Comparison of ENCODE assay signal across 11 mouse cellular contexts in the genomic region with DNA sequence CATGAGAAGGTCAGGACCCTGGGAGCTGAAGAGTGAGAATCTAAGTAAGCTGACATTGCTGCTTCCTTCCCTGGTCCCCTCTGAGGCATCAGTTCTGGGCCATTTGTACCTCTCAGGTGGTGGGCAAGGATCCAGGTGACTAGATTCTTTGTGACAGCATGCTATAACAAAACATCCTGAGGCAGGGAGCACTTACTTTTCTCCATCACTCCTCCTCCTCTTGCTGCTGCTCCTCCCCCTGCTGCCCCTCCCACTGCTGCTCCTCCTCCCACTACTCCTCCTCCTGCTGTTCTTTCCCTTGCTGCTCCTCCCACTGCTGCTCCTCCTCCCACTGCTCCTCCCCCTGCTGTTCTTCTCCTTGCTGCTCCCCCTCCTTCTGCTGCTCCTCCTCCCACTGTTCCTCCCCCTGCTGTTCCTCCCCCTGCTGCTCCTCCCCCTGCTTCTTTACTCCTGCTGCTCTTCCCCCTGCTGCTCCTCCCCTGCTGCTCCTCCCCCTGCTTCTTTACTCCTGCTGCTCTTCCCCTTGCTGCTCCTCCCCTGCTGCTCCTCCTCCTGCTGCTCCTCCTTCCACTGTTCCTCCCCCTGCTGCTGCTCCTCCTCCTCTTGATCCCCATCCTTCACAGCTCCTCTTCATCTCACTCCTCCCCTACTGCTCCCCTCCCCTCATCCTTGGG. TPM values are rescaled to one million over a fixed set of nuclear protein-coding genes. Genes with fewer than 3 reads are reported as not detected.
DNase-seq lines count a peak whose midpoint lies in the region; ATAC-seq and TF ChIP-seq lines count a peak whose summit lies in the region.
"Had no signal": no experiment of that assay in that cellular context is flagged by ENCODE, and none has a peak within 500 bp of the region (broad histone marks: within the 10 kb centered on the region; RNA-seq: fewer than 3 reads in every experiment).

No protein-coding gene starts in this region.

- H3K27ac ChIP-seq in intestine, embryonic 15.5 days: no peak overlapping the region
- no peak overlapping the region for H3K27ac ChIP-seq in intestine, postnatal 0 days (ENCODE audit: low read depth, low read length)
- H3K27ac ChIP-seq in embryonic facial prominence, embryonic 14.5 days (replicated peaks; ENCODE audit: low read depth, low read length): no peak overlapping the region; the same call in 1 of the 2 replicates
- H3K27ac ChIP-seq in neural tube, embryonic 15.5 days (replicated peaks): no peak overlapping the region
- H3K27ac ChIP-seq in heart, embryonic 11.5 days (ENCODE audit: low read depth, low read length): no peak overlapping the region
- H3K27ac ChIP-seq: embryonic facial prominence, embryonic 12.5 days had no signal

- no peaks in the 10 kb centered on the region for H3K27me3 ChIP-seq in intestine, embryonic 15.5 days (replicated peaks)
- no peaks in the 10 kb centered on the region for H3K27me3 ChIP-seq in intestine, postnatal 0 days (replicated peaks; ENCODE audit: control insufficient read depth, insufficient read depth, low read length)
- no peaks in the 10 kb centered on the region for H3K27me3 ChIP-seq in embryonic facial prominence, embryonic 14.5 days (replicated peaks; ENCODE audit: control insufficient read depth, insufficient read depth, low read length)
- H3K27me3 ChIP-seq in neural tube, embryonic 15.5 days (replicated peaks): no peaks in the 10 kb centered on the region
- peaks cover 17% of the 10 kb centered on the region; the same call in 1 of the 2 replicates for H3K27me3 ChIP-seq in heart, embryonic 11.5 days (ENCODE audit: control insufficient read depth, insufficient read depth, low read length)

- no peaks in the 10 kb centered on the region for H3K36me3 ChIP-seq in intestine, embryonic 15.5 days
- H3K36me3 ChIP-seq in intestine, postnatal 0 days (ENCODE audit: control insufficient read depth, insufficient read depth): no peaks in the 10 kb centered on the region
- no peaks in the 10 kb centered on the region for H3K36me3 ChIP-seq in embryonic facial prominence, embryonic 14.5 days (ENCODE audit: control insufficient read depth, insufficient read depth, low read length)
- no peaks in the 10 kb centered on the region for H3K36me3 ChIP-seq in neural tube, embryonic 15.5 days
- no peaks in the 10 kb centered on the region for H3K36me3 ChIP-seq in heart, embryonic 11.5 days (ENCODE audit: control insufficient read depth, insufficient read depth, low read length)
- H3K36me3 ChIP-seq: embryonic facial prominence, embryonic 12.5 days had no signal

- no peak overlapping the region for H3K9ac ChIP-seq in intestine, embryonic 15.5 days
- H3K9ac ChIP-seq in intestine, postnatal 0 days (ENCODE audit: low read depth, low read length): no peak overlapping the region
- no peak overlapping the region for H3K9ac ChIP-seq in embryonic facial prominence, embryonic 14.5 days (ENCODE audit: low read depth, low read length)
- H3K9ac ChIP-seq in neural tube, embryonic 15.5 days (replicated peaks): no peak overlapping the region
- H3K9ac ChIP-seq in heart, embryonic 11.5 days (ENCODE audit: low read depth, low read length): no peak overlapping the region
- H3K9ac ChIP-seq: embryonic facial prominence, embryonic 12.5 days had no signal

- no peak overlapping the region for H3K4me2 ChIP-seq in intestine, embryonic 15.5 days (replicated peaks)
- no peak overlapping the region for H3K4me2 ChIP-seq in intestine, postnatal 0 days (replicated peaks; ENCODE audit: low read depth)
- no peak overlapping the region for H3K4me2 ChIP-seq in embryonic facial prominence, embryonic 14.5 days (ENCODE audit: low read depth, low read length)
- H3K4me2 ChIP-seq in neural tube, embryonic 15.5 days: no peak overlapping the region
- H3K4me2 ChIP-seq in heart, embryonic 11.5 days: no peak overlapping the region
- H3K4me2 ChIP-seq: embryonic facial prominence, embryonic 12.5 days; midbrain, embryonic 11.5 days had no signal

- DNase-seq in retina, postnatal 1 day: peak; percentile 29
- no peak for DNase-seq in retina, embryonic 14.5 days (ENCODE audit: low spot score)
- DNase-seq in embryonic facial prominence, embryonic 14.5 days (ENCODE audit: low spot score): peak; percentile 46
- DNase-seq in urinary bladder, adult 2 months (ENCODE audit: low spot score): no peak
- DNase-seq: gastrocnemius, postnatal 36 days had no signal

- no peak overlapping the region for H3K4me3 ChIP-seq in intestine, embryonic 15.5 days (replicated peaks)
- no peak overlapping the region for H3K4me3 ChIP-seq in intestine, postnatal 0 days (ENCODE audit: low read depth, low read length)
- no peak overlapping the region for H3K4me3 ChIP-seq in embryonic facial prominence, embryonic 14.5 days (ENCODE audit: low read depth, low read length)
- H3K4me3 ChIP-seq in neural tube, embryonic 15.5 days (replicated peaks): no peak overlapping the region
- no peak overlapping the region for H3K4me3 ChIP-seq in heart, embryonic 11.5 days (ENCODE audit: low read depth, low read length)
- H3K4me3 ChIP-seq: embryonic facial prominence, embryonic 12.5 days had no signal

- H3K4me1 ChIP-seq in intestine, embryonic 15.5 days (replicated peaks): no peaks in the 10 kb centered on the region
- H3K4me1 ChIP-seq in intestine, postnatal 0 days (replicated peaks; ENCODE audit: control insufficient read depth, insufficient read depth, low read length): no peaks in the 10 kb centered on the region
- H3K4me1 ChIP-seq in embryonic facial prominence, embryonic 14.5 days (ENCODE audit: control insufficient read depth, insufficient read depth, low read length): no peaks in the 10 kb centered on the region
- H3K4me1 ChIP-seq in neural tube, embryonic 15.5 days: peaks cover 10% of the 10 kb centered on the region; the same call in 1 of the 2 replicates
- H3K4me1 ChIP-seq in heart, embryonic 11.5 days (ENCODE audit: control insufficient read depth, insufficient read depth, low read length): no peaks in the 10 kb centered on the region
- H3K4me1 ChIP-seq: embryonic facial prominence, embryonic 12.5 days had no signal

- ATAC-seq in intestine, embryonic 15.5 days: 0 out of 2 replicates have a peak, but pooled peaks have one; percentile 34
- no peak for ATAC-seq in intestine, postnatal 0 days
- 0 out of 2 replicates have a peak, but pooled peaks have one; percentile 37 for ATAC-seq in embryonic facial prominence, embryonic 14.5 days (ENCODE audit: low read depth)
- ATAC-seq in neural tube, embryonic 15.5 days (ENCODE audit: low FRiP score): peak; percentile 62
- no peak for ATAC-seq in heart, embryonic 11.5 days (replicated peaks; ENCODE audit: insufficient number of reproducible peaks, low FRiP score, low TSS enrichment)

- no peak for TF ChIP-seq CTCF in intestine, postnatal 0 days (IDR thresholded peaks at IDR 0.05; ENCODE audit: low read depth)

- no peaks in the 10 kb centered on the region for H3K9me3 ChIP-seq in intestine, embryonic 15.5 days
- no peaks in the 10 kb centered on the region for H3K9me3 ChIP-seq in intestine, postnatal 0 days (ENCODE audit: control insufficient read depth)
- H3K9me3 ChIP-seq in embryonic facial prominence, embryonic 14.5 days (ENCODE audit: control insufficient read depth, low read length): no peaks in the 10 kb centered on the region
- H3K9me3 ChIP-seq in neural tube, embryonic 15.5 days (replicated peaks): no peaks in the 10 kb centered on the region
- H3K9me3 ChIP-seq in heart, embryonic 11.5 days (replicated peaks; ENCODE audit: control insufficient read depth, low read length): no peaks in the 10 kb centered on the region
- H3K9me3 ChIP-seq: embryonic facial prominence, embryonic 12.5 days had no signal

RNA-seq across cellular contexts. Expression of gene Wnt7a, which starts 39.1 kb away (rescaled TPM):
- polyA plus RNA-seq in intestine, embryonic 15.5 days (2015; fragmentation: Nextera tagmentation; extraction: Ambion mirVana): 0.08 TPM in 1 of 2 replicates, not detected in the other
- not detected in 2 replicates for polyA plus RNA-seq in intestine, postnatal 0 days (2015; fragmentation: Nextera tagmentation; extraction: Ambion mirVana)
- polyA plus RNA-seq in embryonic facial prominence, embryonic 14.5 days (2014; fragmentation: Nextera tagmentation; extraction: Ambion mirVana): 0.54 and 1.2 TPM in 2 replicates
- polyA plus RNA-seq in neural tube, embryonic 15.5 days (2015; fragmentation: Nextera tagmentation; extraction: Ambion mirVana): 7.6 and 9.5 TPM in 2 replicates
- polyA plus RNA-seq in heart, embryonic 11.5 days (2014; fragmentation: Nextera tagmentation; extraction: Ambion mirVana): 0.11 and 0.59 TPM in 2 replicates
- not detected in 2 replicates for polyA plus RNA-seq in urinary bladder, adult 2 months (2012; rRNA removed)

Comparison
In these comparisons a context has a peak if more than half of its experiments do, and no peak if none do; other contexts are left out.
1. ATAC-seq: peak in intestine, embryonic 15.5 days (single experiment), embryonic facial prominence, embryonic 14.5 days (single experiment) and neural tube, embryonic 15.5 days (single experiment); none in intestine, postnatal 0 days (single experiment) and heart, embryonic 11.5 days (single experiment).
2. DNase-seq: peak in retina, postnatal 1 day (single experiment) and embryonic facial prominence, embryonic 14.5 days (single experiment); none in retina, embryonic 14.5 days (single experiment) and urinary bladder, adult 2 months (single experiment).